Mouse (Mus musculus) stomach, postnatal 0 days (tissue): ENCODE measurements around the gene Dync1li1.

ENCODE experiments used
- CTCF ChIP-seq: IDR thresholded peaks from 2 replicates; pipeline ENCODE4 v1.5.1; 2016; ENCODE audit warnings: antibody characterized with exemption, low read depth, mild to moderate bottlenecking, moderate library complexity
- EP300 ChIP-seq: optimal IDR thresholded peaks from 2 replicates; pipeline ENCODE3; 2016; ENCODE audit warnings: antibody characterized with exemption

- TF ChIP-seq CTCF (no peak), EP300 (no peak)
Observed at GRCm38 (mm10) chr9:114707805-114708204, 19.2 kb downstream of the Dync1li1 start.
